Mouse (Mus musculus): Measurements from ENCODE around the gene Dph7. TPM values are rescaled to one million over a fixed set of nuclear protein-coding genes. Genes with fewer than 3 reads are reported as not detected.

Gene Dph7
- 10.5 and 12.4 TPM in 2 replicates for polyA plus RNA-seq (2015; fragmentation: Nextera tagmentation; extraction: Ambion mirVana)

DNA sequence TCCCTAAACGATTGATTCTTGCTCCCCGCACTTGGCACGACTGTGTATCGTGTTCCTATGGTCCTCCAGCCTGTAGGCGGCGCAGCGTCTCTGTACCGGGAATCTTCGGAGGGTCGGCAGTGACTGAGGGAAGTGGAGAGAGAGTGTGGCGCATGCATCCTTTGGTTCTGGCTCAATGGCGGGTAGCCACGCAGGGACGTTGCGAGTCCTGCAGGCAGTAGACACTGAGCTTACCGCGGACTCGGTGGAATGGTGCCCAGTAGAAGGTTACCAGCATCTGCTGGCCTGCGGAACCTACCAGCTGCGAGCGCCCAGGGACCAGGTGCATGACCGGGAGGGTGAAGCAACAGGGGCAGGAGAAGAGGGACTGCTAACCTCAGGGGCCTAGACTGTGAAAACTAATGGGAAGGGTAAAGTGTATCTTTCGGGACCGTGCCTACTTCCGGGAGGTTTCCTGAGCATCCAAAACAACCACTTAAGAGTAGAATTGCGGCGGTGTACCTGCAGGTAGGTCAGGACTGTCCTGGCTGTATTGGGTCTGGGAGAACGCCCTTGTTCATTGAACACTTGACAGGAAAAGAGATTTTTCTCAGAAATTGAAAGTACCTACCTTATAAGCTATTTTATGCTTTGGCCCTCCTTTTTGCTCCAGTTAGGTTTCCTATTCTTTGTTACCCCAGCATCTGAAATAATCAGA is at the start of gene Dph7:
TSS of gene Dph7 (plus strand) at position 97 of the 697 bp plus-strand sequence.

GRCm38 (mm10) chr2:24918930-24919838 is 43.0 kb upstream of the Dph7 start, which contains the start of gene Ehmt1:
Ehmt1 (minus strand) TSS chr2:24919614.

DNA sequence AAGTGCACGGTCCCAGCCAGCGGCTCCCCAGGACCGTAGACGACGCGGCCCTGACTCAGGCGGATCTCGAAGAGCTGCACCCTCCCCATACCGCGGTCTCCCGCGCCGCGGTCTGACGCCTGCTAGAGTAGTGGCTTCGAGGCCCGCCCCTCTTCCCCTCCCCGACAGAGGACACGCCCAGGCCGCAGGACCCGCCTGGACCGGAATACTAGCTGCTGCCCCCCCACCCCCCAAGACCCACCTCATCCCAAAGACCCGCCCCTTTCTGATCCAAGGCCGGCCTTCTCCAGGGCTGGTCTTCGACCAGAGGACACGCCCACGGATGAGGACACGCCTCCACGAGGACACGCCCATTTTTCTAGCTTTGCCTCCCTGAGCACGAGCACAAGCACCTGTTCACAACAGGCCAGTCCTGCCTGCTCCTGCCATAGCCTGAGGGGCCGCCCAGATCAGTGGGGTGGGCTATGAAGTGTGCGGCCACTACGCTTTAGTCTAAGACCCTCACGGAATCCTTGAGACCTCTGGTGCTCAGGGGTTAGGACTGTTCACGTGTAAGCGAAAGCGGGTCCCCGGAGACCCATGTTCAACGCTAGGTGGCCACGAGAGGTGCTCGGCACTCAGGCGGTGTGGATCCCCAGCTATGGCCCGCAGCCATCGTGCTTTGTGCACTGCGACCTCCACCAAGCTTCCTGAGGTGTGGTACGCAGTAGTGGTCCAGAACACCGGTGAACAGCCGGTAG is 27.0 kb upstream of the Dph7 start, which contains the start of gene Arrdc1:
TSS of gene Arrdc1 (minus strand) at position 196 of the 740 bp plus-strand sequence.

DNA sequence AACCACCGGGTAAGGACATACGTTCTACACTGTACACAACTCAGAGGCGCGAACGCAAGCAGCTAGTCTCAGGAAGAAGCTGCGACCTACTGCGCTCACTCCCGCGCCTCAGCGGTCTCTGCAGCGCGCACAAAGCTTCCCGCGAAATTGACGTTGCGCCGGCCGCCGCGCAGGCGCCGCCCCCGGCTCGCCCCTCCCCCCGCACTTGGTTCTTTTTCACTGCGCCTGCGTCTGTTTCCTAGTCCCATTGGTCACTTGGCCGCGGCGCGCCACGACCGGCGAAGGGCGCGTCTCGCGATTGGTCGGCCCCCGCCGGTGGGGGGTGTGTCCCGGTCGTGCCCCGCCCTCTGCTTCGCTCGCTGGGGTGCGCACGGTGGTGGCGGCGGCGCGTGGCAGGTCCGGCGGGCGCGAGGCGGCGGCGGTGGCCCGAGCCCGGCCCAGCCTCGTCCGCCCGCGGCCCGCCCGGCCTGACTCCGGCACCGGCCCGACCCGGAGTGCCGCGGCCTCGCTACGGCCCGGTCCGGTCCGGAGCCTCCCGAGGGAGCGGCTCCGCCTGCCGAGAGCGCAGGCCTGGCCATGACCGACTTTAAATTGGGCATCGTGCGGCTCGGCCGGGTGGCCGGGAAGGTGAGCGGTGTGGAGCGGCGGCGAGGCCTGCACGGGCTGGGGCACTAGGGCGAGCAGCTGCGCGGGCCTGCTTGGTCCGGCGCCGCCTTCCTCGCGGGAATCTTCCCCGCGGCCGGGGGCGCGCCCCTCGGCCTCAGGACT is 12.6 kb upstream of the Dph7 start, which contains the start of gene Zmynd19:
TSS of gene Zmynd19 (plus strand) at position 372 of the 768 bp plus-strand sequence.

DNA sequence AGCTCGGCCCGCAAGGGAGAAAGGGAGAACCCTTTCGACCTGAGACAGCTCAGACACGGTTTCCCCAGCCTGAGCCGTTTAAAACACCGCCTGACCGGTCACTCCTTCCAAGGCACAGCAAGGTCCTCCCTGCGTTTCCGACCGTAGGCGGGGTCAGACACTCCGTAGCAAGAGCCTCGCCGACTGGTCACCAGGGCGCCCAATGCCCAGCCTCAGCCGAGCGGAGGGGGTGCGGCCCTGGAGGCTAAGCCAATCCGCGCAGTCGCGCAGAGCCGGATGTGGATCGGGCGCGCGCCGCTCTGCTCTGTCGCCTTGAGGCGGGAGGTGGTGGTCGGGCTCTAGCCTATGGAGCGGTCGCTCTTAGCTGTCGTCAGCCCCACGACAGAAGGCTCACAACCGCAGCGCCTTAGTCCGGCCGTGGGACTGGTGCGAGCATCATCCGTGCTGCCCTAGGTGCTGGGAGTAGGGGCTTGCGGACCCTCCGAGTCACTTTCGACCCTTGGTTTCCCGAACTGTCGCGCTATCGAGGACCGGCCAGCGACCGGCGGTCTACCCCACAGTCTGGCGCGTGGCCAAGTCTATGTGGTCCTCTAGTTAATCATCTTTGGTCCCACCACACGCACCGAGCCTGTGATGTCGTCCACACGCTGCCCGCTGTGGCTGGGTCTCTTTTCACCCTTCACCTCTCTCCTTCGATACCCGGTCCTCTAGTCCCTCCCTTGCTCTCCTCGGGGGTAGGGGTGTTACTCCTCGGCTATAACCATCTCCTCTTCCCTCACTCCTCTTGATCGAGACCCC is 12.9 kb downstream of the Dph7 start, which contains the start of gene Mrpl41:
TSS of gene Mrpl41 (minus strand) at position 193 of the 798 bp plus-strand sequence.

DNA sequence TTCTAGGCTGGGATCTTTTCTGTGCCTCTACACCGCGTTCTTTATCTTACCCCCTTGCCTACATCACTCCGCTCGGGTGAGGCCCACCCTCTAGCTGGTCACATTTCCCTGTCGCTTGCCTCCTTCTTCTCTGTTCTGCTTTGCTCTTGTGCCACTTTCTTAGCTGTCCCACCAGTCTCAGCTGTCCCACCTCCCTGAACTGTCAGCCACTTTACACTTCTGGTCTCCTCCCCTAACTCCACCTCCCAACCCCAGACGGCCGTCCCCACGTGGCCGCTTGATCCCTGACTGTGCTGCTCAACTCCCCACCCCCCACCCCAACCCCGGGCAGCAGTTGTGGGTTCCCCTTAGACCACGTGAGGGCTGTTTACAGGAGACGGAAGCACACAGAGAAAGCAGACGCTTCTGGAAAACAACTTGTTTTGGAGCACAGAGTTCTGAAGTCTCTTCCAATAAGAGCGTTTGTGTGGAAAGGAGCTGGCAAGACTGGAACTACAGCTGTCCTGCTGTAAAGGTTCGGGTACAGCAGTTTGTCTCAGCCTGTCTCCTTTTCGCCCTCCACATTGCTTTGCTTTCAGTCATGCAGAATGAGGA is 13.6 kb downstream of the Dph7 start, which contains the start of gene Pnpla7:
TSS of gene Pnpla7 (plus strand) at position 330 of the 594 bp plus-strand sequence.

Small RNA genes lying within 50 kb of the gene (microRNA-seq; reads per million reads assigned to microRNA genes)
- not detected for gene Gm22875

Other genes starting within 250 kb of the Dph7 start
- gene Cacna1b, start 199.2 kb upstream of the Dph7 start, polyA plus RNA-seq (2015; fragmentation: Nextera tagmentation; extraction: Ambion mirVana): 0.08 and 0.34 TPM in 2 replicates
- 29.0 and 29.3 TPM in 2 replicates for gene Ehmt1, start 42.8 kb upstream of the Dph7 start, polyA plus RNA-seq (2015; fragmentation: Nextera tagmentation; extraction: Ambion mirVana)
- 45.2 and 48.1 TPM in 2 replicates for gene Arrdc1, start 27.1 kb upstream of the Dph7 start, polyA plus RNA-seq (2015; fragmentation: Nextera tagmentation; extraction: Ambion mirVana)
- 8.5 and 9.3 TPM in 2 replicates for gene Zmynd19, start 12.6 kb upstream of the Dph7 start, polyA plus RNA-seq (2015; fragmentation: Nextera tagmentation; extraction: Ambion mirVana)
- gene Mrpl41, start 12.7 kb downstream of the Dph7 start, polyA plus RNA-seq (2015; fragmentation: Nextera tagmentation; extraction: Ambion mirVana): 108 and 113 TPM in 2 replicates
- gene Pnpla7, start 13.6 kb downstream of the Dph7 start, polyA plus RNA-seq (2015; fragmentation: Nextera tagmentation; extraction: Ambion mirVana): 3.8 and 5.7 TPM in 2 replicates
- gene Nsmf, start 92.0 kb downstream of the Dph7 start, polyA plus RNA-seq (2015; fragmentation: Nextera tagmentation; extraction: Ambion mirVana): 35.9 and 40.2 TPM in 2 replicates
- gene Entpd8, start 117.9 kb downstream of the Dph7 start, polyA plus RNA-seq (2015; fragmentation: Nextera tagmentation; extraction: Ambion mirVana): not detected in 2 replicates
- 0.23 and 0.29 TPM in 2 replicates for gene Noxa1, start 132.7 kb downstream of the Dph7 start, polyA plus RNA-seq (2015; fragmentation: Nextera tagmentation; extraction: Ambion mirVana)
- 11.0 and 13.9 TPM in 2 replicates for gene Nrarp, start 218.4 kb downstream of the Dph7 start, polyA plus RNA-seq (2015; fragmentation: Nextera tagmentation; extraction: Ambion mirVana)
- gene Tor4a, start 234.5 kb downstream of the Dph7 start, polyA plus RNA-seq (2015; fragmentation: Nextera tagmentation; extraction: Ambion mirVana): 11.9 and 14.0 TPM in 2 replicates
- 52.2 and 57.0 TPM in 2 replicates for gene Nelfb, start 249.1 kb downstream of the Dph7 start, polyA plus RNA-seq (2015; fragmentation: Nextera tagmentation; extraction: Ambion mirVana)